Mouse (Mus musculus) thymus, adult 2 months (tissue): ENCODE measurements around the gene Lgals7.

Experiments used
- CTCF ChIP-seq: fragments of 200-500 bp; IDR thresholded peaks from 2 replicates; pipeline ENCODE4 v1.5.1; 2012; ENCODE audit warnings: mild to moderate bottlenecking, control low read depth, low read length, moderate library complexity, borderline replicate concordance; ENCODE audit not compliant: control insufficient read depth, poor library complexity, insufficient read depth; ENCODE audit errors: extremely low read depth
- POLR2A ChIP-seq: fragments of 200-500 bp; IDR thresholded peaks from 2 replicates; pipeline ENCODE4 v1.6.1; 2012; ENCODE audit warnings: mild to moderate bottlenecking, low read length, control low read depth, moderate library complexity; ENCODE audit not compliant: control insufficient read depth, poor library complexity, insufficient read depth; ENCODE audit errors: extremely low read depth

- TF ChIP-seq POLR2A (no peak), CTCF (no peak)
Measured at GRCm38 (mm10) chr7:28888701-28889161, 25.1 kb downstream of the Lgals7 start.
